Mouse (Mus musculus) layer of hippocampus, adult 2 months (tissue): ENCODE data around the gene Nol4l. TPM values are rescaled to one million over a fixed set of nuclear protein-coding genes. Genes with fewer than 3 reads are reported as not detected.

Experiments
- DNase-seq, 2 experiments: peaks; one replicate each; pipeline ENCODE4 v3.0.0; 2022; ENCODE audit warnings: low spot score in 2 of 2
- H3K27ac ChIP-seq: fragments of 200-600 bp; 2 replicates; pipeline ENCODE4 v1.8.1; 2022
- H3K4me3 ChIP-seq: fragments of 200-600 bp; 2 replicates; pipeline ENCODE4 v1.8.1; 2022; ENCODE audit warnings: mild to moderate bottlenecking
- CTCF ChIP-seq: fragments of 200-600 bp; conservative IDR thresholded peaks from 2 replicates; pipeline ENCODE4 v1.8.1; 2022; ENCODE audit warnings: antibody characterized with exemption, mild to moderate bottlenecking, moderate library complexity
- total RNA-seq, 2 experiments: library from RNA; stranded (reverse); gene quantifications; 2 replicates each; pipeline ENCODE4 v1.2.3; 2021

The Nol4l gene
- total RNA-seq, 2 experiments from 2014 or later: 47.6 to 52.1 TPM

- TF ChIP-seq CTCF: peak; percentile 13; the same call in 1 of the 2 replicates
- Histone ChIP-seq H3K27ac (no peak overlapping the region), H3K4me3 (no peak overlapping the region)
- no peak for DNase-seq
These were observed 1.2 kb upstream of the Nol4l start for GRCm38 (mm10) chr2:153530948-153531347.

GRCm38 (mm10) chr2:153529365-153529781 is 398 bp downstream of the Nol4l start:
- DNase-seq: no peak
- H3K27ac ChIP-seq: peak overlapping the region; percentile 95
- TF ChIP-seq CTCF: no peak
- peak overlapping the region; percentile 89 for H3K4me3 ChIP-seq

GRCm38 (mm10) chr2:153528571-153529364 is 1.0 kb downstream of the Nol4l start:
- peak in 1 of 2 experiments; percentile 55 for DNase-seq
- no peak for TF ChIP-seq CTCF
- Histone ChIP-seq H3K4me3 (peak overlapping the region; percentile 89), H3K27ac (peak overlapping the region; percentile 95)

GRCm38 (mm10) chr2:153527580-153528531 is 1.9 kb downstream of the Nol4l start:
- no peak for TF ChIP-seq CTCF
- peak overlapping the region; percentile 89 for H3K4me3 ChIP-seq
- DNase-seq: peak in 1 of 2 experiments; percentile 30

GRCm38 (mm10) chr2:153526850-153527530 is 2.8 kb downstream of the Nol4l start:
- H3K27ac ChIP-seq: peak overlapping the region; percentile 95; the same call in 1 of the 2 replicates
- no peak for TF ChIP-seq CTCF
- H3K4me3 ChIP-seq: peak overlapping the region; percentile 89
- DNase-seq: no peak

More at GRCm38 (mm10) chr2:153527580-153528531, 1.9 kb downstream of the Nol4l start:
- peak overlapping the region; percentile 95 for H3K27ac ChIP-seq

- no peak overlapping the region for H3K27ac ChIP-seq
- no peak for DNase-seq
- TF ChIP-seq CTCF: no peak
- H3K4me3 ChIP-seq: no peak overlapping the region
These were observed 3.9 kb downstream of the Nol4l start for GRCm38 (mm10) chr2:153525906-153526311.

- no peak overlapping the region for H3K27ac ChIP-seq
- H3K4me3 ChIP-seq: no peak overlapping the region
- no peak for TF ChIP-seq CTCF
- DNase-seq: no peak
These were observed 5.0 kb downstream of the Nol4l start for GRCm38 (mm10) chr2:153524727-153525126.

GRCm38 (mm10) chr2:153523656-153524055 is 6.1 kb downstream of the Nol4l start:
- no peak for TF ChIP-seq CTCF
- Histone ChIP-seq H3K27ac (no peak overlapping the region), H3K4me3 (no peak overlapping the region)
- no peak for DNase-seq

- no peak for TF ChIP-seq CTCF
- H3K4me3 ChIP-seq: no peak overlapping the region
- DNase-seq: no peak
- no peak overlapping the region for H3K27ac ChIP-seq
These were observed 6.6 kb downstream of the Nol4l start for GRCm38 (mm10) chr2:153523143-153523542.

GRCm38 (mm10) chr2:153522270-153522669 is 7.5 kb downstream of the Nol4l start:
- Histone ChIP-seq H3K4me3 (no peak overlapping the region), H3K27ac (no peak overlapping the region)
- no peak for TF ChIP-seq CTCF
- DNase-seq: no peak

GRCm38 (mm10) chr2:153520057-153520456 is 9.7 kb downstream of the Nol4l start:
- peak overlapping the region; percentile 8; the same call in 1 of the 2 replicates for H3K27ac ChIP-seq
- H3K4me3 ChIP-seq: no peak overlapping the region
- no peak for DNase-seq
- TF ChIP-seq CTCF: no peak

GRCm38 (mm10) chr2:153516961-153517360 is 12.8 kb downstream of the Nol4l start:
- Histone ChIP-seq H3K27ac (peak overlapping the region; percentile 4; the same call in 1 of the 2 replicates), H3K4me3 (no peak overlapping the region)
- no peak for DNase-seq
- peak; percentile 46 for TF ChIP-seq CTCF
